Mouse (Mus musculus) brain, embryonic 18.5 days (tissue): ENCODE data around the gene Aip.
"Not testable (repeated sequence)": the region's sequence is repeated elsewhere in the genome, so short reads cannot be mapped to it uniquely, and the experiment has no call there.

Source experiments
- DNase-seq: peaks from one replicate; pipeline ENCODE4 v3.0.0-alpha.2; 2012; ENCODE audit warnings: low read depth, low spot score

Aip gene

DNA sequence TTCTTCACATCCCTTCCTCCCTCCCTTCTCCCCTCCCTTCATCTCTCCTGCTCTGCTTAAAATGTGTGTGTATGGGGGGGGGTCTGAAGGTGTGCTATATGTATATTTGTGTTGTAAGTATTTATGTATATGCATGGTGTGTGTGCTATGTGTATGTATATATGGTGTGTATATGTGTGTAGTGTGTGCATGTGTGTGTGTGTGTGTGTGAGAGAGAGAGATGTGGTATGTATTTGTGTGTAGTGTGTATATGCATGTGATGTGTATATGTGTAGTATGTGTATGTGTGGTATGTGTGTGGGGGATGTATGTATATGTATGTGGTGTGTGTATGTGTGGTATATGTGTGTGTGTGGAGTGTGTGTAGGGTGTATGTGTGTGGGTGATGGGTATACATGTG is 58.8 kb downstream of the Aip start:
- no peak for DNase-seq

GRCm38 (mm10) chr19:4066280-4066679 is 59.4 kb downstream of the Aip start:
- no peak for DNase-seq

DNA sequence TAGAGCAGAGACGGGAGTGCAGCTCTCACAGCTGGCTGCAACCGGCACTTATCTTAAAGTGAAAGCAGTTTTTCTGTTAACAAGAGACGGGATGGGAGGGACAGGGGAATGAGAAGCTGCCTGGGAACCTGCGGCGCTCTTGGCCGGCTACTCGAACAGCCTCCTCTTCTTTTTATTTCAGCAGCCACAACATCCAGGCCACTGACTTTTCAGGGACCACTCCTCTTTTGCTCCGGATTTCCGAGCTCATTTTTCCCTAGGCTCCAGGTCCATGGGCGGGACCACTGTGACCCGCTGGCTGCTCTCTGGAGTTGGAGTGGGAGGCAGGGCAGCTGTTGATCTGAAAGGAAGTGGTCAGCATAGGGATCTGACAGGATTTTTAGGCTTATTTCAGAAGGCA is 61.2 kb downstream of the Aip start:
- DNase-seq: not testable (repeated sequence)
